Mouse (Mus musculus) hindbrain, embryonic 11.5 days (tissue): ENCODE measurements around the gene Meaf6. TPM values are rescaled to one million over a fixed set of nuclear protein-coding genes. Genes with fewer than 3 reads are reported as not detected.

Experiments
- ATAC-seq: fragments of 200-750 bp; cut with Nextera tagmentation; 2 replicates; pipeline ENCODE4 v1.8.0; 2017; ENCODE audit warnings: mild to moderate bottlenecking, moderate TSS enrichment, moderate library complexity; ENCODE audit not compliant: low FRiP score
- DNase-seq: peaks from one replicate; pipeline ENCODE4 v3.0.0-alpha.2; 2015; ENCODE audit warnings: low spot score
- H3K27ac ChIP-seq: fragments of 300-500 bp; sonication (generic); 2 replicates; pipeline ENCODE4 v1.5.1; 2014; ENCODE audit warnings: mild to moderate bottlenecking, low read depth, low read length
- H3K27me3 ChIP-seq: fragments of 300-500 bp; sonication (generic); 2 replicates; pipeline ENCODE4 v1.6.1; 2014; ENCODE audit warnings: mild to moderate bottlenecking, low read length, moderate library complexity, mixed read lengths; ENCODE audit not compliant: control insufficient read depth, insufficient read depth
- H3K36me3 ChIP-seq: fragments of 300-500 bp; sonication (generic); 2 replicates; pipeline ENCODE4 v1.6.1; 2014; ENCODE audit warnings: mild to moderate bottlenecking, low read length, moderate library complexity, mixed read lengths; ENCODE audit not compliant: control insufficient read depth, insufficient read depth
- H3K4me1 ChIP-seq: fragments of 300-500 bp; sonication (generic); replicated peaks from 2 replicates; pipeline ENCODE4 v1.6.1; 2014; ENCODE audit warnings: low read length, mixed read lengths; ENCODE audit not compliant: control insufficient read depth, insufficient read depth
- H3K4me2 ChIP-seq: fragments of 300-500 bp; sonication (generic); replicated peaks from 2 replicates; pipeline ENCODE4 v1.6.1; 2014; ENCODE audit warnings: mild to moderate bottlenecking, low read depth, low read length
- H3K4me3 ChIP-seq: fragments of 300-500 bp; sonication (generic); 2 replicates; pipeline ENCODE4 v1.5.1; 2014; ENCODE audit warnings: low read depth, low read length
- H3K9ac ChIP-seq: fragments of 300-500 bp; sonication (generic); 2 replicates; pipeline ENCODE4 v1.6.1; 2014; ENCODE audit warnings: low read depth, low read length
- H3K9me3 ChIP-seq: fragments of 300-500 bp; sonication (generic); 2 replicates; pipeline ENCODE4 v1.6.1; 2016; ENCODE audit warnings: low read length; ENCODE audit not compliant: control insufficient read depth
- WGBS: fragments of 180-500 bp; shearing (Covaris S2); extraction: QIAGEN DNeasy Blood & Tissue Kit; methylation state at CpG from one replicate; pipeline ENCODE4 v1.1.7; 2014; 5-methylcytosine and 5-hydroxymethylcytosine counted together
- polyA plus RNA-seq: library from polyadenylated mRNA; unstranded; fragments of >200 nt; fragmentation: Nextera tagmentation; extraction: Ambion mirVana; gene quantifications from 2 replicates; pipeline ENCODE4 v1.2.1, GENCODE M21; 2014

Gene Meaf6
- polyA plus RNA-seq, 1 experiment from 2014 or later, result 122 TPM

DNA sequence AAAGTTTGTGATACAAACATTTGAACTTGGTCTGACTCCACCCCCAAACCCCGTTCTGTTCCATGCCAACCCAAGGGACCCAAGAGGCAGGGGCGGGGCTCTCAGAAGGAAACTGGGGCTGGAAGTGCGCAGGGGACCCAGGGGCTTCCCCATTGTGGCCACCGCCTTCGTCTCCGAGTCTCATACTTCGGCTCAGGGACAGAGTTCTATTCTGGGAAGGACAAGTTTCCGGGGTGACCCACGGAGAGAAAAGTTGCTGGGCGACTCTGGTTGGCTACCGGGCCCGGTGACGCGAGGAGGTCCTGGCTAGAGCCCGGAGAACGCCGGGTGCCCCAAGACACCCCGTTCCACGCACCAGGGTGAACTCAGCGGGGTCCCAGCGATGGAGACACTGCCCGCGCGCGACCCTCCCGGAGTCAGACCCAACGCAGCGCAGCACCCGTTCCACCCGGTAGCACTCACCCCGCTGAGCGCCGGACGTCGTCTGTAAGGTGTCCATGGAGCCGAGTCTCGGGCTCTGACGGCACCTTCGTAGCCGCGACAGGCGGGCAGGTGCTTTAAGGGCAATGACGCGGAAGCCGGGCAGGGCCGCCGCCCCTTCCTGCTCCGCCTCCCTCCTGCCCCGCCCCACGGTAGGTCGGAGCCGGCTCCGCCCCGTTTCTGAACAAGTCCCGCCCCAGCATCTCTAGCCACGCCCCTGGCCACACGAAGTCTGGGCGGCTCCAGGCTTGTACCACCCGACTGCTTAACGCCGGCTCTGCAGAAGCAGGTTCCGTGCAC lies 42.6 kb downstream of the Meaf6 start, which contains the start of gene Zc3h12a:
Gene Zc3h12a, minus strand, starts transcription at position 536 of the 780 bp plus-strand sequence.
- 1% methylated on average over 61 of the region's 62 CpGs for WGBS

GRCm38 (mm10) chr4:125131493-125131892 lies 46.6 kb downstream of the Meaf6 start:
- ATAC-seq (no peak), DNase-seq (no peak)
- no peaks in the 10 kb centered on the region; the same call in 1 of the 2 replicates for H3K4me1 ChIP-seq
- peaks cover 8% of the 10 kb centered on the region; the same call in 1 of the 2 replicates for H3K27me3 ChIP-seq
- no peak overlapping the region for H3K9ac ChIP-seq
- H3K36me3 ChIP-seq, result no peaks in the 10 kb centered on the region
- no peaks in the 10 kb centered on the region for H3K9me3 ChIP-seq
- H3K4me2 ChIP-seq, result no peak overlapping the region
- WGBS, result 86% methylated on average over 4 of the region's 4 CpGs
- no peak overlapping the region for H3K4me3 ChIP-seq
- H3K27ac ChIP-seq, result no peak overlapping the region

More for the DNA sequence above, 42.6 kb downstream of the Meaf6 start, which contains the start of gene Zc3h12a:
- Histone ChIP-seq H3K4me2 (peak within 1 kb of the TSS; percentile 97), H3K27ac (no peak within 1 kb of the TSS), H3K9ac (peak within 1 kb of the TSS; percentile 57), H3K4me3 (peak within 1 kb of the TSS; percentile 58), H3K4me1 (peaks cover 8% of the 10 kb centered on the region), H3K36me3 (no peaks in the 10 kb centered on the region), H3K9me3 (no peaks in the 10 kb centered on the region), H3K27me3 (peaks cover 8% of the 10 kb centered on the region; the same call in 1 of the 2 replicates)
- DNase-seq, result peak; percentile 90
- ATAC-seq, result peak; percentile 88

- no peak overlapping the region for H3K4me3 ChIP-seq
- DNase-seq (peak; percentile 78), ATAC-seq (no peak)
- H3K9ac ChIP-seq, result no peak overlapping the region
- 16% methylated on average over 5 of the region's 5 CpGs for WGBS
- no peaks in the 10 kb centered on the region for H3K9me3 ChIP-seq
- no peaks in the 10 kb centered on the region for H3K4me1 ChIP-seq
- no peaks in the 10 kb centered on the region for H3K36me3 ChIP-seq
- no peak overlapping the region for H3K4me2 ChIP-seq
- no peak overlapping the region for H3K27ac ChIP-seq
- H3K27me3 ChIP-seq, result peaks cover 6% of the 10 kb centered on the region; the same call in 1 of the 2 replicates
These were observed 47.5 kb downstream of the Meaf6 start for GRCm38 (mm10) chr4:125132394-125132793.

GRCm38 (mm10) chr4:125134192-125134591 lies 49.3 kb downstream of the Meaf6 start:
- no peak for ATAC-seq
- no peak for DNase-seq
- no peaks in the 10 kb centered on the region for H3K36me3 ChIP-seq
- 86% methylated on average over 4 of the region's 4 CpGs for WGBS
- no peaks in the 10 kb centered on the region for H3K9me3 ChIP-seq
- no peaks in the 10 kb centered on the region for H3K27me3 ChIP-seq
- no peaks in the 10 kb centered on the region for H3K4me1 ChIP-seq
- H3K4me3 ChIP-seq, result no peak overlapping the region
- H3K9ac ChIP-seq, result no peak overlapping the region
- no peak overlapping the region for H3K27ac ChIP-seq
- no peak overlapping the region for H3K4me2 ChIP-seq

GRCm38 (mm10) chr4:125134631-125135030 lies 49.7 kb downstream of the Meaf6 start:
- Histone ChIP-seq H3K36me3 (no peaks in the 10 kb centered on the region), H3K27me3 (no peaks in the 10 kb centered on the region), H3K27ac (no peak overlapping the region)

GRCm38 (mm10) chr4:125135076-125135855 lies 50.3 kb downstream of the Meaf6 start:
- no peak for DNase-seq
- Histone ChIP-seq H3K36me3 (no peaks in the 10 kb centered on the region), H3K27me3 (no peaks in the 10 kb centered on the region), H3K4me1 (no peaks in the 10 kb centered on the region), H3K27ac (no peak overlapping the region), H3K9ac (no peak overlapping the region), H3K9me3 (no peaks in the 10 kb centered on the region), H3K4me2 (no peak overlapping the region), H3K4me3 (no peak overlapping the region)
- WGBS, result 84% methylated on average over 10 of the region's 10 CpGs
- ATAC-seq, result no peak

More at GRCm38 (mm10) chr4:125134631-125135030, 49.7 kb downstream of the Meaf6 start:
- ATAC-seq, result no peak
- Histone ChIP-seq H3K4me1 (no peaks in the 10 kb centered on the region), H3K4me3 (no peak overlapping the region), H3K9ac (no peak overlapping the region), H3K9me3 (no peaks in the 10 kb centered on the region), H3K4me2 (no peak overlapping the region)
- WGBS, result 79% methylated on average over 5 of the region's 5 CpGs
- no peak for DNase-seq

DNA sequence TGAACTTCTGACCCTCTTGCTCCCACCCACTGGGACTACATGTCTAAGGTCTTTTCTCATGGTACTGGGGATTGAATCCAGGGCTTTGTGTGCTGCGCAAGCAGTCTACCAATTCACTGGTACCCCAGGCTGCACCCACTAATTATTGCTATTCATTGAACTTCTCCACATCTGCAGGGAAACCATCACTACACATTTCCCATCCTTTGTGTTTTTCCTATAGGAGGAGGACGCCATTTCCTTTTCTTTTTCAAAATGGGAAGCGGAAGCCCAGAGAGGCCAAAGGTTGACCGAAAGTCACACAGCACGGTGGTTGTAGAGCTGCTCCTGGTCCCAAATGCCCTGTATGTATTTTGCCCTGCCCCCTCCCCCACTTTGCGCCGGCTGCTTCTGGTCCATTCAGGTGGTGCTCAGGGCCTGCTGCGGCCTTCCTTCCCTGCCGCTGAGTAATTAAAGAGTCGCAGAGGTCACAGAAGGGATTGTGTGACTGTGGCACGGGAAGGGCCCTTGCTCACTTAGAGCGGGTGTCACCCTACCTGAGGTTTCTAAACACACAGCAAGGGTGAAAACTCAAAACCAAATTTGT lies 51.5 kb downstream of the Meaf6 start:
- Histone ChIP-seq H3K9ac (no peak overlapping the region), H3K4me2 (no peak overlapping the region), H3K36me3 (no peaks in the 10 kb centered on the region), H3K27ac (no peak overlapping the region), H3K9me3 (no peaks in the 10 kb centered on the region), H3K4me3 (no peak overlapping the region), H3K4me1 (no peaks in the 10 kb centered on the region), H3K27me3 (no peaks in the 10 kb centered on the region)
- 64% methylated on average over 12 of the region's 12 CpGs for WGBS
- DNase-seq (no peak), ATAC-seq (no peak)

GRCm38 (mm10) chr4:125138321-125138720 lies 53.4 kb downstream of the Meaf6 start:
- DNase-seq (no peak), ATAC-seq (no peak)
- Histone ChIP-seq H3K36me3 (no peaks in the 10 kb centered on the region), H3K4me3 (no peak overlapping the region), H3K27me3 (no peaks in the 10 kb centered on the region), H3K4me1 (no peaks in the 10 kb centered on the region), H3K9ac (no peak overlapping the region), H3K9me3 (no peaks in the 10 kb centered on the region), H3K4me2 (no peak overlapping the region), H3K27ac (no peak overlapping the region)
- WGBS, result 78% methylated on average over 7 of the region's 7 CpGs
